Mouse (Mus musculus): Measurements from ENCODE around the gene Hsf4. TPM values are rescaled to one million over a fixed set of nuclear protein-coding genes. Genes with fewer than 3 reads are reported as not detected.

The Hsf4 gene
- polyA plus RNA-seq, 1 experiment from 2014 or later = not detected

DNA sequence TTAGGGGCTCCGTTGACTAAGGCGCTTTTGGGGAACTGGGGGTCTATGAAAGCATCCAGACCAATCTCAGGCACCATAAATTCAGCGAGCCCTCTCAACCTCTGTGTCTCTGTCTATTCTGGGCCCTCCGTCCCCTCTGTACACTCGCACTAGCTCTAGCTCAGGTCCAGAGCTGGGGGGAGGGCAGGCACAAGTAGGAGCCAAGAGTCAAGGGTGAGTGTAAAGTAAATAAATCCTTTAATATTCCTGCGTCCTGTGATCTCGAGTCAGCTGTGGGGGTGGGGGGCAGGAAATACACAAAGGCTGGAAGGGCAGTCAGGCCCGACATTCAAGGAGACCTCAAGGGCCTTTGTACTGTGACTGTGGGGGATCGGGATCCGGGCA lies 534 bp upstream of the Hsf4 start:
- Histone ChIP-seq H3K27ac (ENCODE audit: low read depth) (no peak overlapping the region), H3K27me3 (ENCODE audit: insufficient read depth, low read length) (peaks cover 67% of the 10 kb centered on the region), H3K4me2 (ENCODE audit: low read depth, low read length) (peak overlapping the region; percentile 76), H3K4me1 (ENCODE audit: insufficient read depth) (peaks cover 28% of the 10 kb centered on the region), H3K4me3 (ENCODE audit: low read depth, low read length) (peak overlapping the region; percentile 42), H3K9me3 (ENCODE audit: low read length) (no peaks in the 10 kb centered on the region), H3K9ac (replicated peaks) (peak overlapping the region; percentile 30; the same call in 1 of the 2 replicates), H3K36me3 (replicated peaks; ENCODE audit: insufficient read depth, low read length) (no peaks in the 10 kb centered on the region)
- TF ChIP-seq CTCF (IDR thresholded peaks at IDR 0.05; ENCODE audit: low read depth) (no peak), EP300 (IDR thresholded peaks at IDR 0.05; ENCODE audit: low read depth) (no peak)
- WGBS (ENCODE audit: insufficient replicate concordance) = 16% methylated on average over 10 of the region's 10 CpGs
- peak; percentile 28; the same call in 1 of the 2 replicates for ATAC-seq
- DNase-seq = no peak

- Histone ChIP-seq H3K36me3 (replicated peaks; ENCODE audit: insufficient read depth, low read length) (no peaks in the 10 kb centered on the region), H3K9me3 (ENCODE audit: low read length) (no peaks in the 10 kb centered on the region), H3K4me3 (ENCODE audit: low read depth, low read length) (peak overlapping the region; percentile 42), H3K27ac (ENCODE audit: low read depth) (no peak overlapping the region), H3K9ac (replicated peaks) (no peak overlapping the region), H3K27me3 (ENCODE audit: insufficient read depth, low read length) (peaks cover 80% of the 10 kb centered on the region), H3K4me1 (ENCODE audit: insufficient read depth) (peaks cover 19% of the 10 kb centered on the region), H3K4me2 (ENCODE audit: low read depth, low read length) (peak overlapping the region; percentile 76; the same call in 1 of the 2 replicates)
- no peak for ATAC-seq
- TF ChIP-seq EP300 (IDR thresholded peaks at IDR 0.05; ENCODE audit: low read depth) (no peak), CTCF (IDR thresholded peaks at IDR 0.05; ENCODE audit: low read depth) (no peak)
- 6% methylated on average over 39 of the region's 39 CpGs for WGBS (ENCODE audit: insufficient replicate concordance)
- DNase-seq = no peak
These were observed 707 bp downstream of the Hsf4 start for GRCm38 (mm10) chr8:105270101-105270915.

- no peak for DNase-seq
- H3K4me2 ChIP-seq (ENCODE audit: low read depth, low read length) = no peak overlapping the region
- H3K27ac ChIP-seq (ENCODE audit: low read depth) = no peak overlapping the region
- H3K36me3 ChIP-seq (replicated peaks; ENCODE audit: insufficient read depth, low read length) = no peaks in the 10 kb centered on the region
- 4% methylated on average over 11 of the region's 11 CpGs for WGBS (ENCODE audit: insufficient replicate concordance)
- no peak overlapping the region for H3K9ac ChIP-seq (replicated peaks)
- H3K4me1 ChIP-seq (ENCODE audit: insufficient read depth) = peaks cover 17% of the 10 kb centered on the region
- ATAC-seq = no peak
- H3K27me3 ChIP-seq (ENCODE audit: insufficient read depth, low read length) = peaks cover 85% of the 10 kb centered on the region
- no peak overlapping the region for H3K4me3 ChIP-seq (ENCODE audit: low read depth, low read length)
- no peaks in the 10 kb centered on the region for H3K9me3 ChIP-seq (ENCODE audit: low read length)
- TF ChIP-seq EP300 (IDR thresholded peaks at IDR 0.05; ENCODE audit: low read depth) = no peak
- 0 out of 2 replicates have a peak, but pooled peaks have one; percentile 6 for TF ChIP-seq CTCF (IDR thresholded peaks at IDR 0.05; ENCODE audit: low read depth)
These were observed 1.2 kb downstream of the Hsf4 start for GRCm38 (mm10) chr8:105270916-105271186.

DNA sequence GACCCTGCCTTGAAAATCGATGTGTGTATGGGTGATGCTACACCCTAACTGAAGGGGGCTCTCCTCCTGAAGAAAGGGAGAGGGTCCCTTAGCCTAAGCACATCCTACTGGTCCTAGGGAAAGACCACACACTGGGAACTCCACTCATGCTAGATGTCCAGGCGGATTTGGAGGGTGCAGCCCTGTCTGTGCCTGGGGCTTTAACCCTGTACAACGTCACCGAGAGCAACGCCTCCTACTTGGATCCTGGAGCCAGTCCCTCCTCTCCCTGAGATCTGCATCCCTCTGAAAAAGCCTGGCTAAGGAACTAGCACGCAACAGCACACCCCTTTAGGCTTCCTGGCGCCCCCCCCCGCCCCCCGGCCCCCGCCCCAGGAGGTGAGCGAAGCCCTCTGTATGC lies 5.8 kb downstream of the Hsf4 start:
- Histone ChIP-seq H3K4me1 (ENCODE audit: insufficient read depth) (peaks cover 16% of the 10 kb centered on the region), H3K27me3 (ENCODE audit: insufficient read depth, low read length) (peaks cover 91% of the 10 kb centered on the region), H3K27ac (ENCODE audit: low read depth) (no peak overlapping the region), H3K9ac (replicated peaks) (no peak overlapping the region), H3K4me3 (ENCODE audit: low read depth, low read length) (no peak overlapping the region), H3K36me3 (replicated peaks; ENCODE audit: insufficient read depth, low read length) (no peaks in the 10 kb centered on the region), H3K9me3 (ENCODE audit: low read length) (no peaks in the 10 kb centered on the region), H3K4me2 (ENCODE audit: low read depth, low read length) (no peak overlapping the region)
- 15% methylated on average over 11 of the region's 11 CpGs for WGBS (ENCODE audit: insufficient replicate concordance)
- ATAC-seq (no peak), DNase-seq (no peak)
- TF ChIP-seq CTCF (IDR thresholded peaks at IDR 0.05; ENCODE audit: low read depth) = no peak
- TF ChIP-seq EP300 (IDR thresholded peaks at IDR 0.05; ENCODE audit: low read depth) = no peak

DNA sequence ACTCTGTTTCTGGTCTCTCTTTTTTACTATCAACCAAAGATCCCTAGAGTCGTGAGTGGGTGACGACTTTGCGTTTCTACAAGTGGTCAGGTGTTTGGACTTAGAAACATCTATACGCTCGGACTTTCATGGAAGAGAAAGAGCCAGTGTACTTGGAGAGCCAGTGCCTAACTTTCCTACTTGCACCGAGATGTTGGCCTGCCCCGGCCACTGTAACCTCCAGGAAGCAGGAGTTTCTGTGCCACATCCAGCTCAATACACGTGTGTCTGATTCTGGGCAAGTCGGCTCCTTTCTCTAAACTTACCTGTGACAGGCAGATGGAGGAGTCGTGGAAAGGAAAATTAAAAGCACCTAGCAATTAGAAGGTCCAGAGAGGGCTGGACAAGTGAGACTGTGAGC lies 6.2 kb downstream of the Hsf4 start, which contains the start of gene Nol3:
Nol3 (plus strand) TSS at position 301 of the 400 bp plus-strand sequence.
- Histone ChIP-seq H3K27ac (ENCODE audit: low read depth) (no peak within 1 kb of the TSS), H3K9me3 (ENCODE audit: low read length) (no peaks in the 10 kb centered on the region), H3K4me3 (ENCODE audit: low read depth, low read length) (peak within 1 kb of the TSS; percentile 36), H3K4me2 (ENCODE audit: low read depth, low read length) (peak within 1 kb of the TSS; percentile 70), H3K9ac (replicated peaks) (peak within 1 kb of the TSS; percentile 30), H3K4me1 (ENCODE audit: insufficient read depth) (peaks cover 16% of the 10 kb centered on the region), H3K36me3 (replicated peaks; ENCODE audit: insufficient read depth, low read length) (no peaks in the 10 kb centered on the region), H3K27me3 (ENCODE audit: insufficient read depth, low read length) (peaks cover 86% of the 10 kb centered on the region)
- 9% methylated on average over 10 of the region's 10 CpGs for WGBS (ENCODE audit: insufficient replicate concordance)
- DNase-seq (no peak), ATAC-seq (no peak)
- TF ChIP-seq EP300 (IDR thresholded peaks at IDR 0.05; ENCODE audit: low read depth) (no peak), CTCF (IDR thresholded peaks at IDR 0.05; ENCODE audit: low read depth) (no peak)

- Histone ChIP-seq H3K9ac (replicated peaks) (peak overlapping the region; percentile 30), H3K4me2 (ENCODE audit: low read depth, low read length) (peak overlapping the region; percentile 70), H3K4me3 (ENCODE audit: low read depth, low read length) (peak overlapping the region; percentile 36), H3K27me3 (ENCODE audit: insufficient read depth, low read length) (peaks cover 80% of the 10 kb centered on the region), H3K27ac (ENCODE audit: low read depth) (no peak overlapping the region), H3K9me3 (ENCODE audit: low read length) (no peaks in the 10 kb centered on the region), H3K4me1 (ENCODE audit: insufficient read depth) (peaks cover 16% of the 10 kb centered on the region), H3K36me3 (replicated peaks; ENCODE audit: insufficient read depth, low read length) (no peaks in the 10 kb centered on the region)
- DNase-seq (peak; percentile 66), ATAC-seq (peak; percentile 58)
- 5% methylated on average over 30 of the region's 30 CpGs for WGBS (ENCODE audit: insufficient replicate concordance)
- TF ChIP-seq EP300 (IDR thresholded peaks at IDR 0.05; ENCODE audit: low read depth) (no peak), CTCF (IDR thresholded peaks at IDR 0.05; ENCODE audit: low read depth) (no peak)
These were observed 6.9 kb downstream of the Hsf4 start for GRCm38 (mm10) chr8:105276292-105277120.
